Mouse (Mus musculus) frontal cortex, postnatal 36 days (tissue): ENCODE results near the gene Lima1.

Experiments used
- DNase-seq, 2 experiments: peaks; one replicate each; pipeline ENCODE4 v3.0.0; 2022; ENCODE audit warnings: low spot score in 2 of 2

The Lima1 gene

GRCm38 (mm10) chr15:99735631-99736030 lies 139.6 kb downstream of the Lima1 start:
- peak; percentile 100 for DNase-seq

GRCm38 (mm10) chr15:99733186-99733585 lies 142.1 kb downstream of the Lima1 start:
- no peak for DNase-seq

DNA sequence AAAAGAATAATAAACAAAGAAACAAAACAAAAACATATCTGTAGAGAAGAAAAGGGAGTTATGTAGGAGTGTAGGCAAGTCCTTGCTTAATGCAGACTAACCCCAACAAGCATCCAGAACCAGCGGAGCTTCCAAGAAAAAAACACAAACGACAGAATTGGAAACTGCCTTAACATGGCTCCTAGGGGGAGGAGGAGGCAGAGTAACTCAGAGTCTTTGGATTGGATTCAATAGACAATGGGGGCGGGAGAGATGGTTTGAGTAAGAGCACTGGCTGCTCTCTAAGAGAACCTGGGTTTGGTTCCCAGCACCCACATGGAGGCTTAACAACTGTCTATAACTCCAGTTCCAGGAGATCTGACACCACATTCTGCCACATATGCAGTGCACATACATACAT lies 143.6 kb downstream of the Lima1 start:
- DNase-seq = no peak

- no peak for DNase-seq
Measured at GRCm38 (mm10) chr15:99731167-99731566, 144.1 kb downstream of the Lima1 start.

GRCm38 (mm10) chr15:99729056-99729783 lies 146.0 kb downstream of the Lima1 start:
- DNase-seq = no peak
